Mouse (Mus musculus) fat pad, adult 2 months (tissue): Measurements from ENCODE around the gene Kalrn.

Experiments used
- DNase-seq: peaks from one replicate; pipeline ENCODE4 v3.0.0-alpha.2; 2011; ENCODE audit warnings: low read depth, low spot score; ENCODE audit errors: extremely low read depth

The Kalrn gene

DNA sequence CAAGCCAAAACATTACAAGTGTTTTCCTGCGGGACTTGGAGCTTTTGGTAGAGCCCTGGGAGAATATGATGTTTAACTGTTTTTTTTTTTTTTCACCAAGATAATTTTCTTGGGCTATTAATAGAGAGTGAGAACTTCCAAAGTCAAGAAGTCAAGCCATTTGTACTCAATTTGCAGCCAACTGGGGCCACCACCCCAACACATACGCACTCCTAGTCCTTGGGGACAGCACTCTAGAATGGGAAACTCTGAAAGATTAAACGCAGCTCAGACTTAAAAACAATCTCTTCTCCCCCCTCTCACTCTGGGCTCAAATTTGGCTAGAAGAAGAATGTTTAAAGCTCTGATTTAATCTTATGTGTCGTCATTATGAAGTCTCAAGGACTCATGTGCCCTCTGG, 214.1 kb downstream of the Kalrn start:
- no peak for DNase-seq

GRCm38 (mm10) chr16:34355547-34355946, 217.8 kb downstream of the Kalrn start:
- DNase-seq = no peak

DNA sequence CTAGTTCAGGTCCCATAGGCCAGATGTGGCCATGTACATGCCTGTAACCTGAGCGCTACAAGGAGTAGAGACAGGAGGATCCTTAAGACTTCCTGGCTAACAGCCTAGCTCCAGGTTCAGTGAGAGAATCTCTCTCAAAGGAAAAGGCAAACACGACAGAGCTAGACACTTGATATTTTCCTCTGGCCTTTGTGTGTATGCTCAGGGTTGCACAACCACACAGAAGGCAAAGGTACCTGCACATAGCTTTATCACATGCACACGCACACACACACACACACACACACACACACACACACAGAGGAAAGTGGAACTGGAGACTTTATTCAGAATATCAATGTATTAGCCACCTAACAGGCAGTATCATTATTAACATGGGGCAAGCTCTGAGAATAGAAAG, 219.3 kb downstream of the Kalrn start:
- DNase-seq = no peak

DNA sequence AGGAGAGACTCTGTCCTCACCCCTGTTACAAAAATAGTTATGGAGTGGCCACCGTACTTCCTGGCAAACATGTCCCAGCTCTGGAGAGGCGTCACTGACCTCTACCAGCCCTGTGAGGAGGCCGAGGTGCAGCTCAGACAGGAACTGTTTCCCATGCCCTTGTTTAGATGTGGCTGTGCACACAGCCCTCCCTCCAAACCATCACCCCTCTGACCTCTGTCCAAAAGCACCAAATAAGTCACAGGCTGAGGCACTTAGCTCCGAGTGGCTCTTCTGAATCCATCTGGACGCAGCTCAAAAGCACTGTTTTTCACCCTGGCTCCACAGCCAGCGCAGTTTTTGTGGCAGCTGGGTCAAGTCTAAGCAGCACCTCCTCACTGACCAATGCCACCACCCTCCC, 220.6 kb downstream of the Kalrn start:
- DNase-seq = no peak

GRCm38 (mm10) chr16:34351575-34352150, 221.7 kb downstream of the Kalrn start:
- DNase-seq = no peak

DNA sequence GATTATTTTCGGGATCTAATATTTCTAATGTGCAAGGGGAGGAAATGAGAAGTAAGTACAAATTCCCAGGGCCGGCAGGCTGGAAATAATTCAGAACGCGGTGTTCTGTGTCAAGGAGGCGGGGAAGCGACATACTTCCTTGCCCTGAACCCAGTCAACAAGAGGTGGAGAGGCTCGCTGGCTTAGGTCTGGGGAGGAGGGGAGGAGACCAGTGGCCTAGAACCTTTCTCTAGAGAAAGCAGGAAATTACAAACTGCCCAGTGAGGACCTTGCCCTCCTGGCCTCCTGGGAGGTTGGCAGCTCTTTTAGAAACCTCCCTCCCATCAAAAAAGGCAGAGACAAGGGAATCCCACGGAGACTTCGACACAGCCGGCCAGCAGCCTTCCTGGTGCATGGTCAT, 225.8 kb downstream of the Kalrn start:
- DNase-seq = no peak

DNA sequence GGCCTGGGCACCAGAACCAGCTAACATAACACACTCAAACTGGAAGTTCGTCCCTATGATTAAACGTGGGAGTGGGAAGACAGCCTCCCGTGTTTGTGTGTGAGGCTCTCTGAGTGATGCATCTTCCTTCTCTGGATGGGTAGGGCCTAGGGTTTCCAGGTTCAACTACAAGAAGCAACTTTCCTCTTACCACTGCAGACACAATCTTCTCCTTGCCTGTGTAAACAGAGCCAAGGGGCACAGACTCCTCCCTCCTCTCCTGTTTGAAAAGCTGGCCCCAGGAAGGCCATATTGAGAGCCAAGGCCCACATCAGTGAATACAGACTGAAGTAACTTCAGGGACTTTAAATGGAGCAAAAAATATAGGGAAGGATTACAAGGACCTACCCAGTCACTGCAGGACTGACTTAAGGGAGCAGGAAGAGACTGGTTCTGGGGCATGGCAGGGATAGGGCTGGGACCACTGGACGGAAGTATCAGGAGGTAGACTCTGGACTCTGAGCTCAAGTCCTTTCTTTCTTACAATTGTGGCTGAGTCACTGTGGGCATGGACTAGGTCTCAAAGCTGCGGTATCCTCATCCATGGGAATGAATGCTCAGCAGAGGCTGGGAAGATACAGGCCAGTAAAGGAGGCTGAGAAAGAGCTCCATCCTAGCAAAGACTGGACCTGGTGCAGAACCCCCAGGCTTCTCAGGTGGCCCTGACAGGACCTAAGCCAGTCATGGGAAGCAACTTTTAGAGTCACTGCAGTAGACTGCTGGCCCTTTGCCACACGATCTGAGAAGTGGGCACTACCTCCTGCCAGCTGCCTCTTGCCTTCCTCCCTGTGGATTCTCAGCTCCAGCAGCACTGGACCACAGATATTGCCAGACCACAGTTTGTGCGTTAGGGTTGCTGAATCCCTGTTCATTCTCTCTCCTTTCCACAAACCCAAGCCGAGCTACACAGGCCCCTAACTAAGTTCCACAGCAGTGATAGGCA, 228.1 kb downstream of the Kalrn start:
- DNase-seq = no peak

DNA sequence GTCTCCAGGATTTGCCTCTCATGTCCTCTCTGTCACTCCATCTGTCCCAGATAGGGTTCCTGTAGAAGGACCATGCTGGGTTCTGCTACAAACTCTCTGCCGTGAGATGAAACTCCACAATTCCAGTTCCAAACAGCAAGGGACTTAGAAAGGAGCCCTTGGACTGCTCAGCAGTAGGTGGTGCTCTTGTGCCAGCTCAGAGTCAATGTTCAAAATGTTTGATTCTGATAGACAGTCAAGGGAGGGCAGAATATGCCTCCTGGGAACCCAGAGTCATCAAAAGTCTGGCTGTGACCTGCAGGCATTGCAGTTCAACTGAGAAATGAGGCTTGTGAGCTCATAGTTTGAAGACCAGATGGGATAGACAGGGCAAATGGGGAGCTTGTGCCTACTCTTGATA, 229.4 kb downstream of the Kalrn start:
- DNase-seq = no peak

- no peak for DNase-seq
These were observed 230.2 kb downstream of the Kalrn start for GRCm38 (mm10) chr16:34343161-34343560.

- DNase-seq = no peak
These were observed 230.8 kb downstream of the Kalrn start for GRCm38 (mm10) chr16:34342369-34343160.

DNA sequence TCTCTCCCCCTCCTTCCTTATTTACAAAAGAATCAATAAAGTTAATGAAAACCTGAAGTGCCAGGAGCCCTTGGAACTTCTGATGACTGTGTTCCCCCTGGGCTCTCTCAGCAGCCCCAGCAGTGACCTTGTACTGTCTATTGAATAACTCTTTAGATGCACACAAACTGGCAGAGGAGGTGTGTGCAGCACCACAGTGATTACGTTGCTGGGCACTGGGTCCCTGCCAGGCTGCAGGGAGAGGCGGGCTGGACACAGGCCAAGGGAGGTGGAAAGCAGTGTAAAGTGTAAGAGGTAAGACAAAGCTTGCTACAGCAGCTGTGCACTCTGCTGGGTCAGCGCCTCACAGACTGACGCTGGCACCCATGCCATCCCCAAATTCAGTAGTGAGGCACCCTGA, 238.4 kb downstream of the Kalrn start:
- no peak for DNase-seq

- DNase-seq = no peak
These were observed 241.7 kb downstream of the Kalrn start for GRCm38 (mm10) chr16:34331630-34332029.

DNA sequence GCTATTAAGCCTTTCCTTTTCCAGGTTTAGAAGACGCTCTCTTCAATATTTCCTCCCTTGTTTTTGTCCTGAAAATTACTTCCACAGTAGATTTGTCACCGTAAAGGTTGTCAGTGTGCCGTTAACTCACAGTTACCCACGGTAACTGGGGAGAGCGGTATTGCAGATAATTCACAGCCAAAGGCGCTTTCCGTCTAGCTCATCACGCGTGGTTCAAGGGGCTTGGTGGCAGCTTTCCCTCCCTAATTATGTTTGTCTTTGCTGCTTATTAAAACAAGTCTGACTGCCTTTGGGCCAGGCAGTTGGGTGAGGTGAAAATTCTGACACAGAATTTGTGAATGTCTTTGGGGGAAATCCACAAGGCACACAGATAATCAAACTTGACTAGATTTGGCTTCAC, 243.5 kb downstream of the Kalrn start:
- no peak for DNase-seq

DNA sequence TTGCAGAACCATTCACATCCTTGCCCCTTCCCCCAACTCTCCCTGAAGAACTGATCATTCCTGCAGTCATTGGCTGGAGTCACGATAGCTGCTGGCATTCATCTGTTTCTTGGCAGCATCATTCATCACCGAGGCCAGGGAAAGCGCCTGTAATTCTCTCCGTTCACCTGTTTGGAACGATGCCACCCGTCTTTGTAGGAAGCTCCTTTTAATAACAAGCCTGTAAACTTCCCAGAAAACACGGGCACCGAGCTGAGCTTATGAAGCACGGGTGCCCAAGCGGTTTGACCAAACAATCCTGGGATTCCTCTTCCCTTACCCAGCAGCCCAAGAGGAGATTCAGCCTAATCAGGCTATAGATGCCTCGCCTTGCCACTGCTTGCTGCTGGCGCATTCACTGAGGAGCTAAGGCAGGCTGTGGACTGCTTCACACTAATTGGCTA, 243.9 kb downstream of the Kalrn start:
- DNase-seq = peak; percentile 31

DNA sequence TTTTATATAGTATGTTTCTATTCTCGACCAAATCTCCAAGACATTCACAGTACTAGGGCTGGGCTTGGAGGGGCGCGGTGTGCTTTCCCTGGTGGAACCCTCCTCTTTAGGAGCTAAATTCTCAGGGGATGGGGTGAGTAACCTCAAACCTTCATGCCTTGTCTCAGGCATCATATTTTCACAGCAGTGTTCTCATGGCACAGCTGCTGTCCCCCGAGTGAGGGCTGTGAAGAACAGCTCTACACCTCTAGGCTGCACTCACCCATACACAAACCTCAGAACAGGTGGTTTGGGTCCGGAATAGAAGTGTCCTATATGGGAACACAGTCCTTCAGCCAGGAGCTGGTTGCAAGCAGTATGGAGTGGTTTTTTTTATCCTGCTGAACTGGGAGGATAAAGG, 245.4 kb downstream of the Kalrn start:
- DNase-seq = no peak

- no peak for DNase-seq
These were observed 247.5 kb downstream of the Kalrn start for GRCm38 (mm10) chr16:34325869-34326268.

DNA sequence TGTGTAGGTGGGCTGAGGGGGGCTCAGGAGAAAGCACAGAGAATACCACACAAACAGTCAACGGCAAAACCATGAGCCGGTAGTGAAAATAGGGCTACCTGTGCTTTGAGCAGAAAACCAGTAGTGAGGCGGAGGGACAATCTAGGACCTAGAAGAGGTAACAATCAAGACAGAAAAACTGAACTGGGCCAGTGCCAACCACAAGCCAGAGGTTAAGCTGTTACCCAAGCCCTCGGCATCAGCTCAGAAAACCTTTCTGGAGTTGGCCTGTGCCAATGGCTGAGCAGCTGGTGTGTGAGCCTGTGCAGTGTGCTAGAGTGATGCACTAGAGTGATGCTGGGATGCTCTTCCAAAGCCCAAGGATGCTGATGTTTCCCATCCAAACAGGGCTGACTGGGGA, 248.2 kb downstream of the Kalrn start:
- no peak for DNase-seq

- DNase-seq = no peak
These were observed 248.6 kb downstream of the Kalrn start for GRCm38 (mm10) chr16:34324735-34325134.

GRCm38 (mm10) chr16:34323496-34323895, 249.8 kb downstream of the Kalrn start:
- DNase-seq = peak; percentile 34

DNA sequence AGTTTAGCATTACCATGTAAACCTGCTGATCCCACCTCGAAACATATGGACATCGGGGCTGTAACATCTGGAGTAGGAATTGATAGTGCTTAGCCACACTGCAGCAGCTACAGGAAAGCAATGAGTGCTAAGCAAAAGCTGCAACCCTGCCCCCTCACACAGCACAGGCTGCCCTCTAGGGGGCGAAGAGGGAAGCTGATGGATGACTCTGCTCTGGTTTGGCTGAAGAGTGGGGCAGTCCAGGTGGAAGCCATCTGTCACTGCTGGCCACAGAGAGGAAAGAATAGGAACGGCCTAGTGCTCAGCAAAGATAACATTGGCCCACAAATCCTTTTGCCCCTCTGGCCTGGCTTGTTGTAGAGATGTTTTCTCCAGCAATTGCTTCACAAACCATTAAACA, 250.8 kb downstream of the Kalrn start:
- no peak for DNase-seq

GRCm38 (mm10) chr16:34321066-34321790, 252.1 kb downstream of the Kalrn start:
- no peak for DNase-seq
